In genomic region chr7:28577826-28578542, GRCm38 (mm10) we compare ENCODE assay signal across 10 mouse cellular contexts. TPM values are rescaled to one million over a fixed set of nuclear protein-coding genes. Genes with fewer than 3 reads are reported as not detected.
DNase-seq lines count a peak whose midpoint lies in the region; ATAC-seq and TF ChIP-seq lines count a peak whose summit lies in the region.
"Had no signal": no experiment of that assay in that cellular context is flagged by ENCODE, and none has a peak within 500 bp of the region (broad histone marks: within the 10 kb centered on the region; RNA-seq: fewer than 3 reads in every experiment).

No protein-coding gene starts in this region.

- H3K27ac ChIP-seq in forebrain, embryonic 10.5 days, result peak overlapping the region; percentile 56; the same call in 1 of the 2 replicates
- no peak overlapping the region for H3K27ac ChIP-seq in forebrain, embryonic 16.5 days (ENCODE audit: low read length)
- peak overlapping the region; percentile 79 for H3K27ac ChIP-seq in intestine, embryonic 16.5 days (ENCODE audit: low read length)
- H3K27ac ChIP-seq in lung, embryonic 14.5 days (ENCODE audit: low read depth), result peak overlapping the region; percentile 93
- H3K27ac ChIP-seq in midbrain, postnatal 0 days (ENCODE audit: low read depth, low read length), result no peak overlapping the region

- no peak for ATAC-seq in forebrain, embryonic 16.5 days
- ATAC-seq in intestine, embryonic 16.5 days, result peak; percentile 83
- ATAC-seq in lung, embryonic 14.5 days (ENCODE audit: insufficient read depth), result peak; percentile 73
- no peak for ATAC-seq in midbrain, postnatal 0 days (ENCODE audit: low FRiP score)

- H3K27me3 ChIP-seq in forebrain, embryonic 10.5 days (ENCODE audit: poor library complexity, severe bottlenecking), result no peaks in the 10 kb centered on the region
- no peaks in the 10 kb centered on the region for H3K27me3 ChIP-seq in forebrain, embryonic 16.5 days (replicated peaks; ENCODE audit: control insufficient read depth, insufficient read depth, low read length)
- no peaks in the 10 kb centered on the region for H3K27me3 ChIP-seq in E14TG2a.4 (ENCODE audit: insufficient read depth, low read length)
- H3K27me3 ChIP-seq in intestine, embryonic 16.5 days (replicated peaks; ENCODE audit: control insufficient read depth, insufficient read depth, low read length), result no peaks in the 10 kb centered on the region
- H3K27me3 ChIP-seq in lung, embryonic 14.5 days (ENCODE audit: insufficient read depth, low read length), result no peaks in the 10 kb centered on the region
- H3K27me3 ChIP-seq in midbrain, postnatal 0 days (ENCODE audit: insufficient read depth, low read length), result no peaks in the 10 kb centered on the region

- H3K4me2 ChIP-seq in forebrain, embryonic 16.5 days (ENCODE audit: low read length), result no peak overlapping the region
- 0 out of 2 replicates have a peak overlapping the region, but pooled peaks have one; percentile 8 for H3K4me2 ChIP-seq in intestine, embryonic 16.5 days (ENCODE audit: low read depth, low read length)
- peak overlapping the region; percentile 36; the same call in 1 of the 2 replicates for H3K4me2 ChIP-seq in lung, embryonic 14.5 days
- no peak overlapping the region for H3K4me2 ChIP-seq in midbrain, postnatal 0 days (ENCODE audit: low read depth, low read length, poor library complexity, severe bottlenecking)

- TF ChIP-seq CTCF in E14TG2a.4 (conservative IDR thresholded peaks at IDR 0.05; ENCODE audit: low read length), result no peak
- TF ChIP-seq CTCF in lung, embryonic 14.5 days (IDR thresholded peaks at IDR 0.05; ENCODE audit: low read depth), result no peak
- no peak for TF ChIP-seq CTCF in midbrain, postnatal 0 days (IDR thresholded peaks at IDR 0.05)

- H3K9me3 ChIP-seq in forebrain, embryonic 10.5 days, result no peaks in the 10 kb centered on the region
- H3K9me3 ChIP-seq in forebrain, embryonic 16.5 days (ENCODE audit: control insufficient read depth, low read length), result no peaks in the 10 kb centered on the region
- no peaks in the 10 kb centered on the region for H3K9me3 ChIP-seq in E14TG2a.4 (ENCODE audit: low read length)
- no peaks in the 10 kb centered on the region for H3K9me3 ChIP-seq in intestine, embryonic 16.5 days (ENCODE audit: control insufficient read depth, low read length)
- no peaks in the 10 kb centered on the region for H3K9me3 ChIP-seq in lung, embryonic 14.5 days (ENCODE audit: low read depth, low read length)
- H3K9me3 ChIP-seq in midbrain, postnatal 0 days (ENCODE audit: low read length), result no peaks in the 10 kb centered on the region

- peaks cover 14% of the 10 kb centered on the region for H3K36me3 ChIP-seq in forebrain, embryonic 10.5 days (replicated peaks)
- no peaks in the 10 kb centered on the region for H3K36me3 ChIP-seq in forebrain, embryonic 16.5 days (ENCODE audit: control insufficient read depth, insufficient read depth)
- peaks cover 70% of the 10 kb centered on the region for H3K36me3 ChIP-seq in E14TG2a.4 (ENCODE audit: insufficient read depth, low read length)
- H3K36me3 ChIP-seq in intestine, embryonic 16.5 days (ENCODE audit: control insufficient read depth, insufficient read depth, low read length), result no peaks in the 10 kb centered on the region
- 0 out of 2 replicates have a peak, but pooled peaks cover 4% of the 10 kb centered on the region for H3K36me3 ChIP-seq in lung, embryonic 14.5 days (ENCODE audit: insufficient read depth)
- H3K36me3 ChIP-seq in midbrain, postnatal 0 days (ENCODE audit: insufficient read depth, low read length), result no peaks in the 10 kb centered on the region

- H3K4me1 ChIP-seq in forebrain, embryonic 10.5 days, result peaks cover 40% of the 10 kb centered on the region
- H3K4me1 ChIP-seq in forebrain, embryonic 16.5 days (replicated peaks; ENCODE audit: control insufficient read depth, insufficient read depth, low read length), result peaks cover 15% of the 10 kb centered on the region
- H3K4me1 ChIP-seq in E14TG2a.4 (replicated peaks; ENCODE audit: low read depth, low read length), result peaks cover 99% of the 10 kb centered on the region
- peaks cover 80% of the 10 kb centered on the region for H3K4me1 ChIP-seq in intestine, embryonic 16.5 days (ENCODE audit: control insufficient read depth, insufficient read depth, low read length)
- peaks cover 30% of the 10 kb centered on the region for H3K4me1 ChIP-seq in lung, embryonic 14.5 days (ENCODE audit: insufficient read depth)
- H3K4me1 ChIP-seq in midbrain, postnatal 0 days (ENCODE audit: insufficient read depth, low read length), result no peaks in the 10 kb centered on the region

- no peak overlapping the region for H3K9ac ChIP-seq in forebrain, embryonic 16.5 days (replicated peaks; ENCODE audit: low read depth, low read length)
- peak overlapping the region; percentile 48; the same call in 1 of the 2 replicates for H3K9ac ChIP-seq in intestine, embryonic 16.5 days (ENCODE audit: low read depth, low read length)
- 0 out of 2 replicates have a peak overlapping the region, but pooled peaks have one; percentile 33 for H3K9ac ChIP-seq in lung, embryonic 14.5 days
- H3K9ac ChIP-seq in midbrain, postnatal 0 days (replicated peaks; ENCODE audit: low read length, poor library complexity, severe bottlenecking), result no peak overlapping the region

- WGBS in forebrain, embryonic 10.5 days, result 85% methylated on average over 9 of the region's 9 CpGs
- WGBS in forebrain, embryonic 16.5 days, result 89% methylated on average over 9 of the region's 9 CpGs
- WGBS in intestine, embryonic 16.5 days, result 58% methylated on average over 9 of the region's 9 CpGs
- 58% methylated on average over 9 of the region's 9 CpGs for WGBS in lung, embryonic 14.5 days
- 90% methylated on average over 9 of the region's 9 CpGs for WGBS in midbrain, postnatal 0 days

- DNase-seq in forebrain, embryonic 10.5 days (ENCODE audit: extremely low spot score, low spot score), result no peak
- peak; percentile 72 for DNase-seq in lung, embryonic 14.5 days
- DNase-seq in right cerebral cortex, adult 18-20 months, result no peak
- no peak for DNase-seq in midbrain, postnatal 0 days (ENCODE audit: low spot score)
- DNase-seq in spleen, postnatal 10 days (ENCODE audit: low spot score in 2 of 2), result no peak

- no peak overlapping the region for H3K4me3 ChIP-seq in forebrain, embryonic 10.5 days
- no peak overlapping the region for H3K4me3 ChIP-seq in forebrain, embryonic 16.5 days (replicated peaks; ENCODE audit: low read length)
- peak overlapping the region; percentile 58 for H3K4me3 ChIP-seq in E14TG2a.4 (replicated peaks; ENCODE audit: low read length)
- H3K4me3 ChIP-seq in intestine, embryonic 16.5 days (ENCODE audit: low read length), result no peak overlapping the region
- no peak overlapping the region for H3K4me3 ChIP-seq in lung, embryonic 14.5 days (ENCODE audit: low read depth, low read length)
- H3K4me3 ChIP-seq in midbrain, postnatal 0 days (ENCODE audit: low read depth, low read length), result no peak overlapping the region

RNA-seq across cellular contexts. Expression of gene Samd4b, which starts 20.0 kb away (rescaled TPM):
- 29.9 and 30.7 TPM in 2 replicates for polyA plus RNA-seq in forebrain, embryonic 10.5 days (2016; fragmentation: Nextera tagmentation; extraction: Ambion mirVana)
- polyA plus RNA-seq in forebrain, embryonic 16.5 days (2015; fragmentation: Nextera tagmentation; extraction: Ambion mirVana), result 25.3 and 26.3 TPM in 2 replicates
- polyA plus RNA-seq in intestine, embryonic 16.5 days (2015; fragmentation: Nextera tagmentation; extraction: Ambion mirVana), result 7.8 and 9.7 TPM in 2 replicates
- polyA plus RNA-seq in lung, embryonic 14.5 days (2014; fragmentation: Nextera tagmentation; extraction: Ambion mirVana), result 27.9 and 34.0 TPM in 2 replicates
- total RNA-seq in midbrain, postnatal 0 days (2014; rRNA removed), result 48.2 and 56.0 TPM in 2 replicates
- 17.6 and 19.2 TPM in 2 replicates for polyA plus RNA-seq in midbrain, postnatal 0 days (2015; fragmentation: Nextera tagmentation; extraction: Ambion mirVana)

RNA-seq across cellular contexts. Expression of gene Pak4, which starts 20.0 kb away (rescaled TPM):
- polyA plus RNA-seq in forebrain, embryonic 10.5 days (2016; fragmentation: Nextera tagmentation; extraction: Ambion mirVana), result 66.0 and 69.9 TPM in 2 replicates
- polyA plus RNA-seq in forebrain, embryonic 16.5 days (2015; fragmentation: Nextera tagmentation; extraction: Ambion mirVana), result 25.5 and 26.7 TPM in 2 replicates
- polyA plus RNA-seq in intestine, embryonic 16.5 days (2015; fragmentation: Nextera tagmentation; extraction: Ambion mirVana), result 51.2 and 55.4 TPM in 2 replicates
- 46.2 and 52.5 TPM in 2 replicates for polyA plus RNA-seq in lung, embryonic 14.5 days (2014; fragmentation: Nextera tagmentation; extraction: Ambion mirVana)
- total RNA-seq in midbrain, postnatal 0 days (2014; rRNA removed), result 13.3 and 19.8 TPM in 2 replicates
- polyA plus RNA-seq in midbrain, postnatal 0 days (2015; fragmentation: Nextera tagmentation; extraction: Ambion mirVana), result 8.9 and 9.6 TPM in 2 replicates

RNA-seq across cellular contexts. Expression of gene Nccrp1, which starts 30.9 kb away (rescaled TPM):
- not detected in 2 replicates for polyA plus RNA-seq in forebrain, embryonic 10.5 days (2016; fragmentation: Nextera tagmentation; extraction: Ambion mirVana)
- polyA plus RNA-seq in forebrain, embryonic 16.5 days (2015; fragmentation: Nextera tagmentation; extraction: Ambion mirVana), result not detected in 2 replicates
- 0.09 and 0.20 TPM in 2 replicates for polyA plus RNA-seq in intestine, embryonic 16.5 days (2015; fragmentation: Nextera tagmentation; extraction: Ambion mirVana)
- polyA plus RNA-seq in lung, embryonic 14.5 days (2014; fragmentation: Nextera tagmentation; extraction: Ambion mirVana), result not detected in 2 replicates
- 1.4 TPM in 1 of 2 replicates, not detected in the other for total RNA-seq in midbrain, postnatal 0 days (2014; rRNA removed)
- 0.16 and 0.47 TPM in 2 replicates for polyA plus RNA-seq in midbrain, postnatal 0 days (2015; fragmentation: Nextera tagmentation; extraction: Ambion mirVana)

RNA-seq across cellular contexts. Expression of gene Sycn, which starts 37.3 kb away (rescaled TPM):
- not detected in 2 replicates for polyA plus RNA-seq in forebrain, embryonic 10.5 days (2016; fragmentation: Nextera tagmentation; extraction: Ambion mirVana)
- not detected in 2 replicates for polyA plus RNA-seq in forebrain, embryonic 16.5 days (2015; fragmentation: Nextera tagmentation; extraction: Ambion mirVana)
- 94.3 and 150 TPM in 2 replicates for polyA plus RNA-seq in intestine, embryonic 16.5 days (2015; fragmentation: Nextera tagmentation; extraction: Ambion mirVana)
- polyA plus RNA-seq in lung, embryonic 14.5 days (2014; fragmentation: Nextera tagmentation; extraction: Ambion mirVana), result not detected in 2 replicates
- total RNA-seq in midbrain, postnatal 0 days (2014; rRNA removed), result not detected in 2 replicates
- not detected in 2 replicates for polyA plus RNA-seq in midbrain, postnatal 0 days (2015; fragmentation: Nextera tagmentation; extraction: Ambion mirVana)
- polyA plus RNA-seq: cortical plate, adult 2 months; neural tube, embryonic 14.5 days had no signal

RNA-seq across cellular contexts. Expression of gene Acp7, which starts 53.1 kb away (rescaled TPM):
- not detected in 2 replicates for polyA plus RNA-seq in forebrain, embryonic 10.5 days (2016; fragmentation: Nextera tagmentation; extraction: Ambion mirVana)
- not detected in 2 replicates for polyA plus RNA-seq in forebrain, embryonic 16.5 days (2015; fragmentation: Nextera tagmentation; extraction: Ambion mirVana)
- not detected in 2 replicates for polyA plus RNA-seq in intestine, embryonic 16.5 days (2015; fragmentation: Nextera tagmentation; extraction: Ambion mirVana)
- polyA plus RNA-seq in lung, embryonic 14.5 days (2014; fragmentation: Nextera tagmentation; extraction: Ambion mirVana), result not detected in 2 replicates
- 1.3 and 2.6 TPM in 2 replicates for total RNA-seq in midbrain, postnatal 0 days (2014; rRNA removed)
- 0.22 and 0.55 TPM in 2 replicates for polyA plus RNA-seq in midbrain, postnatal 0 days (2015; fragmentation: Nextera tagmentation; extraction: Ambion mirVana)
- polyA plus RNA-seq: neural tube, embryonic 14.5 days had no signal

Comparison
In these comparisons a context has a peak if more than half of its experiments do, and no peak if none do; other contexts are left out.
1. H3K27ac ChIP-seq: peak in forebrain, embryonic 10.5 days (single experiment), intestine, embryonic 16.5 days (single experiment) and lung, embryonic 14.5 days (single experiment); none in forebrain, embryonic 16.5 days (single experiment) and midbrain, postnatal 0 days (single experiment).
2. ATAC-seq: peak in intestine, embryonic 16.5 days (single experiment) and lung, embryonic 14.5 days (single experiment); none in forebrain, embryonic 16.5 days (single experiment) and midbrain, postnatal 0 days (single experiment).
3. H3K4me2 ChIP-seq: peak in intestine, embryonic 16.5 days (single experiment) and lung, embryonic 14.5 days (single experiment); none in forebrain, embryonic 16.5 days (single experiment) and midbrain, postnatal 0 days (single experiment).
4. H3K9ac ChIP-seq: peak in intestine, embryonic 16.5 days (single experiment) and lung, embryonic 14.5 days (single experiment); none in forebrain, embryonic 16.5 days (single experiment) and midbrain, postnatal 0 days (single experiment).